Mouse (Mus musculus) granulocyte monocyte progenitor cell, adult 5-6 weeks (primary cell): ENCODE results near the gene Hsh2d. TPM values are rescaled to one million over a fixed set of nuclear protein-coding genes. Genes with fewer than 3 reads are reported as not detected.

Source experiments
- ATAC-seq: replicated peaks from 2 replicates; pipeline ENCODE4 v1.8.0; 2016; ENCODE audit warnings: mild to moderate bottlenecking, moderate TSS enrichment, inconsistent platforms; ENCODE audit not compliant: poor library complexity, severe bottlenecking
- total RNA-seq, 2 experiments: library from RNA; stranded (forward) in 1 of 2; stranded (reverse) in 1 of 2; fragments of 200-712, 200-1000 nt in 1 of 2; fragments of >200 nt in 1 of 2; fragmentation: Nextera tagmentation in 1 of 2; gene quantifications; 2 replicates each; pipeline ENCODE4 v1.2.3; 2014 to 2017

Hsh2d gene
- total RNA-seq, 2 experiments from 2014 or later: 2.6 to 6.2 TPM

DNA sequence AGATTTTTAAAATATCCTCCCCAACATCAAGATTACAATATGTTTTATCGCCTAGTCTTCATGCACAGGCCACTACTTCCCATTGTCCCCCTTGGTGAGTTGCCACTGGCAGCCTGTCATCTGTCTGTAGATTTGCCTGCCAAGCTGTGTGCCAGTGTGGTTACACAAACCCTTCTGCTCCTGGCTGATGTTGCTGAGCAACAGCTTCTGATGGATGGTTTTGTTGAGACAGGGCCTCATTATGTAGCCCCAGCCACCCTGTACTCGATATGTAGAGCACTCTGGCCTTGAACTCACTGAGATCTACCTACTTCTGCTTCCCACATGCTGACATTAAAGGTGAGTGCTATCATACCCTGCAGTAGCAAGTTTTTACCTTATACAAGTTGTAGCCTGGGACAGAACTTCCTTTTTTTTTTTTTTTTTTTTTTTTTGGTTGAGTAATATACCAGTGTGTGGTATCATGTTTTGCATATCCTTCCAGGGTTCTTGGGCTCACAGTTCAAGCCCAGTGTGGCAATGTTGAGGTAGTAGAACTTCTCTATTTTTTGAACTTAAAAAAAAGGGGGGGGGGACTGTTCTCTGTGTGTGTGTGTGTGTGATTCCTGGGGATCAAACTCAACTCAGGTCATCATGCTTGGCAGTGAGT lies 5.8 kb upstream of the Hsh2d start:
- peak; percentile 88 for ATAC-seq

DNA sequence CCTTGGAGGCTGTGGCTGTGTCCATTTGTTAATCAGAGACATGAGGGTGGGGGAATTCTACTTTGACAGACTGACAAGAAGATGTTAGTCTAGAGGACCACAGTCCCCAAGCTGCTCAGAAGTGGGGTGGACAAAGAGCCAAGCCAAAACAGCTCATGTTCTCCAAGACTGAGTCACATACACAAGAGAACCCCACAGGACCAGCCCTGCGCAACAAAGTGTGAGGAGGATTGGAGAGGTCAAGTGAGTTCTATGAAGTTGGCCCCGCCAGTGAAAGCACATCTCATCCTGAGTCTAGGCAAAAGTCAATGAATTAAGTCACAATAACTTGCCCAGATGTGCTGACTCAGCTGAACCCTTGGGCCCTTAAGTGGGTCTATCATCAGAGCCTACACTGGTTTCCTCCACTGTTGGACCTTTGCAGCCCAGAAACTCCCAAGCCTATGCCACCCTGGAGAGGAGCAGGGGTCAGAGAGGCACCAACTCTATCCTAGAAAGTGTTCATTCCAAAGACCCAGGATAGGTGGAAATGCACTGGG lies 1.6 kb upstream of the Hsh2d start:
- no peak for ATAC-seq

DNA sequence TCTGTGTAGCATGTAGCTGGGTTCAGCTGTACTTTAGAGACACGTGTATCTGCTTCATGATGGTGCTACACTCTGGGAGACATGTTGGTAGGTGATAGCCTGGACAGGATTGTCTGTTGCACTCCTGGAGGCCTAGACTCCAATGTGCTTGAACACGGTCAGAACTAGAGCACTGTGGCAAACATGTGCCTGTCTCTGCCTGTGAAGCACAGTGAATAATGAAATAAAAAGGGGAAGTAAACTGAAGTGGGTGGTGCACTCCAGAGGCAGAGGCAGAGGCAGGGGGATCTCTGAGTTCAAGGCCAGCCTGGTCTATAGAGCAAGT lies 739 bp downstream of the Hsh2d start:
- ATAC-seq: peak; percentile 70

- ATAC-seq: no peak
Measured at GRCm38 (mm10) chr8:72192065-72192464, 2.6 kb downstream of the Hsh2d start.

- peak; percentile 53 for ATAC-seq
Measured at GRCm38 (mm10) chr8:72197997-72198396, 8.6 kb downstream of the Hsh2d start.

GRCm38 (mm10) chr8:72208582-72208981 lies 19.1 kb downstream of the Hsh2d start:
- peak; percentile 64 for ATAC-seq

DNA sequence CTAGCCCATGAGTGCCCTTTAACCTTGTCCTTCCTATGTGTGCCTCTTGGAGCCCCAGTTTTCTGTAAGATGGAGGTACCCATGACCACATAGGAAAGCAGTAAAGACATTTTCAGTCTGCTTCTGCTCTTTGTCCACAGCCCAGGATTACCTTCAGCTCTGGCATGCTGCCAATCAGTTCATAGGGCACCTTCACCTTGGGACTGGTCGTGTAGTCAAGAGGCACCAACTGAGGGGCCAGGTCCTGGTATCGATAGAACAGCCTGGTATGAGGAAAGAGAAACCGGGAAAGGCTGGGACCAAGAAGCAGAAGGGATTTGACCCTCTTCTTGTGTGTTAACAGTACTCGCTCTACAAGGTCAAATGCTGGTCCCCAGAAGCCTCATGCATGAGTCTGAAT lies 20.8 kb downstream of the Hsh2d start:
- no peak for ATAC-seq

- ATAC-seq: no peak
Measured at GRCm38 (mm10) chr8:72210710-72211109, 21.3 kb downstream of the Hsh2d start.

DNA sequence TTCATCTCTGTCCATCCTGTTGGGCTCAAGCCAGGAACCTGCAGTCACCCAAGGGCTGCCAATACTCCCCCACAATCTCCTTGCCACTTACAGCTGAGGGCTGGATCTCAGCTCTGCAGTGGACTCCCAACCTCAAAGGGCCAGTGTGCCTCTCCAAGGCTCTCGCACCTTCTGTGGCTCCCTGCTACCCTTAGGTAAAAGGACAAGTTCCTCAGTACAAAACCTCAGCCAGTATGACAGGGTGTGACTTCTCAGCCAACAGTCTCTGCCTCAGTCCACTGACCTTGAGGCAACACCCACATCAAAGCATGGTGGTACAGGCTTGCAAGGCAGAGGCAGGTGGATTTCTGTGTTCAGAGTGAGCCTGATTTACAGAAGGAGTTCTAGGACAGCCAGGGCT lies 22.4 kb downstream of the Hsh2d start:
- ATAC-seq: no peak

DNA sequence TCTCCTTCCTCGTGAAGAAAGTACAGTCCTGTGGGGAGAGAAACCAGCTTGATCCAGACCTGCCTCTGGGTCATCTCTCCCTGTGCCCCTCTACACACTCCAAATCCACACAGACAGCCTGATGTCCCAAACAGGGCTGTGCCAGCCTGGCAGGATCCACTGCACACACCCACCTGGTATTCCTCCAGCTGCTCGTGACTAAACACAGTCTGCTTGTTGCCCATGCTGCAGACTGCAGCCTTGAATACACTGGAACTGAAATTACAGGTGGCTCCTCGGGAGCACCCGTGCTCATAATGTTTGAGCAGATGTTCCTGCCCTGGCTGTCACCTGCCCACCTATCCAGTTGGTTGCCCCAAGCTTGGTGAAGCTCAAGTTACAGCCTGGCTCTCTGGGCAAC lies 23.3 kb downstream of the Hsh2d start, which contains the start of gene Cib3:
TSS of gene Cib3 (minus strand) at position 87 of the 400 bp plus-strand sequence.
- no peak for ATAC-seq

DNA sequence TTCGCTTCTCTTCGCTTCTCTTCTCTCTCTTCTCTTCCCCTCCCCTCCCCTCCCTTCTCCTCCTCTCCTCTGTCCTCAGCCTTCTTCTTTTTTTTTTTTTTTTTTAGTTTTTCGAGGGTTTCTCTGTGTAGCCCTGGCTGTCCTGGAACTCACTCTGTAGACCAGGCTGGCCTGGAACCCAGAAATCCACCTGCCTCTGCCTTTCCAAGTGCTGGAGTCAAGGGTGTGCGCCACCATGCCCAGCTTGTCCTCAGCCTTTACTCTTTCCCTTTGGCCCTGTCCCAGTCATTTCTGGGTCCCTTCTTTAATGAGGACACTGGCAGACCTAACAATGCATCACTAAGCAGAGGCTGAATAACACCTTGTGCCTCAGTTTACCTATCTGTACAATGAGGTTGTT lies 24.1 kb downstream of the Hsh2d start, which contains the start of gene Gm11034:
TSS of gene Gm11034 (minus strand) at position 101 of the 400 bp plus-strand sequence.
- no peak for ATAC-seq

GRCm38 (mm10) chr8:72215060-72215459 lies 25.6 kb downstream of the Hsh2d start:
- no peak for ATAC-seq

DNA sequence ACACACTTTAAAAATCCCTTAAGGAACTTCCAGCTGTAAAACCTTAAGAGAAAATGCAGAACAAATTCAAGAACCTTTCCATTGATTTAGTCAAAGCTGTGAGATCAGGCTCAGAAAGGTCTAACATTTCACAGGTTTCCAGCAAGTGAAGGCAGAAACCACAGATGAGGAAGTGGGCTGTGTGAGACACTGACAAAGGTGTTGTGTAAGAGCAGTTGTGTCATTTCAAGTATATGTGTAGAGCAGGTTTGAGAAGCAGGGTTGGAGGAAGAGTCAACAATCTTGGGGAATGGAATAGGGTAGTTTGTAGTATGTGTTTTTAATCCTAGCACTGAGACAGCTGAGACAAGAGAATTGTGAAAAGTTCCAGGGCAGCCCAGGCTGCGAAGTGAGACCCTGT lies 26.4 kb downstream of the Hsh2d start:
- peak; percentile 80 for ATAC-seq

DNA sequence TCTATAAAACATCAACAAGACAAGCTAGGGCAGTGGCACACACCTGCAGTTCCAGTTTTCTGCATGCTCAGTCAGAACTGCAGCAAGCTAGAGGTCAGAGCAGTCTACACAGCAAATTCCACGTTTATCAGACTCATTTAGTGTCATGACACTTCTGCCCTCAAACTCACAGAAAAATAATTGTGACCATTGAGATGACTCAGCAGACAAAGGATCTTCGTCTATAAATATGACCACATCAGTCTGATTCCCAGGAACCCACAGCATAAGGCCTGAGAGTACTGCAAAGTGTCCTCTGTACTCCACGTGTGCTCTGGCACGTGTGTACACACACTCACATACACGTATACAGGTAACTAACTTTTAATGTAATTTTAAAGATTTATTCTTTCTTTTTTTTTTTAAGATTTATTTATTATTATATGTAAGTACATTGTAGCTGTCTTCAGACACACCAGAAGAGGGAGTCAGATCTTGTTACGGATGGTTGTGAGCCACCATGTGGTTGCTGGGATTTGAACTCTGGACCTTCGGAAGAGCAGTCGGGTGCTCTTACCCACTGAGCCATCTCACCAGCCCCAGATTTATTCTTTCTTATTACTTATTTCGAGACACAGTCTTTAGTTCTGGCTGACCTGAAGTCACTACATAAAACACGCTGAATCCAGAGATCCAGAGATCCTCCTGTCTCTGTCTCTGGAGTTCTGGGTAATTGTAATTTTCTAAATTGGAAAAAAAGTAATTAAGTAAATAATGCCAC lies 29.5 kb downstream of the Hsh2d start:
- no peak for ATAC-seq

GRCm38 (mm10) chr8:72219541-72220363 lies 30.3 kb downstream of the Hsh2d start, which contains the start of gene Fam32a:
Gene Fam32a, plus strand, starts transcription at chr8:72219730.
- peak; percentile 87 for ATAC-seq

- no peak for ATAC-seq
Measured at GRCm38 (mm10) chr8:72220758-72221157, 31.3 kb downstream of the Hsh2d start.

DNA sequence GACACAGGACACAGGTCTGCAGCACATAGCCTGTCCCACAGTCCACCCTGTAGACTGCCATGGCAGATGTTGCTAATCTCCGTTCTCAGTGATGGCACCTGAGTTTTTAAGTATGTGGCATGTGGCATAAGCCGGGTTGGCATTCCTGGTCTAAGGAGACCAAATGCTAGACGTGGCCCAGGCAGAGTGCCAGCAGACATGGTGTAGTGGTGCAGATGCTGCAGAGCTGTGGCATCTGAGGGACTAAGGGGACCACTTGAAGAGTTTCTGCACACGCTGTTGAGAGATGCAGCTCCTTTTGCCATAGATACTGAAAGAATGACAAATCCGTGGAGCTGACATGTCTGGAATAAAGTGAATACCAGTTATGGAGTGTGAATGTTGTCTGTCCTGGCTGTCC lies 33.2 kb downstream of the Hsh2d start:
- no peak for ATAC-seq

- ATAC-seq: peak; percentile 80
Measured at GRCm38 (mm10) chr8:72239499-72240402, 50.3 kb downstream of the Hsh2d start, which contains the start of gene Ap1m1. Gene Ap1m1, plus strand, starts transcription at chr8:72240018.

- no peak for ATAC-seq
Measured at GRCm38 (mm10) chr8:72240403-72240763, 50.9 kb downstream of the Hsh2d start.

DNA sequence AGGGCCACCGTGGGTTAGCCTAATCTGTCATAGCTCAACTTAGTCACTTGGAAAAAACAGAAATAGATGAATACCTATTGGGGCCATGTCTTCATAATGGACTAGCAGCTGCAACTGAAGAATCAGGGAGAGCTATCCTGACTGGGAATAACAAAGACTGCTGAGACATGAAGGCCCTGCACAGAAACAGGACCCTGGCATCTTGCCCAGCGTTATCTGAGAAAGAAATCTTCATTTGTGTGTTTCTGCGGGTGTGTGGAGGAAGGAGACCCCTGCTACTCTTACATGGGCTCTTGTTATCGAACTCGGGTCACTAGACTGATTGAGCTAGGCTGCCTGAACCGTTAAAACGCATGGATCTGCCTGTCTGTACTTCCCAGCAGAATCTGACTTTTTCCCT lies 51.5 kb downstream of the Hsh2d start:
- no peak for ATAC-seq
